Mouse (Mus musculus): ENCODE measurements around the gene Klhdc8a. TPM values are rescaled to one million over a fixed set of nuclear protein-coding genes. Genes with fewer than 3 reads are reported as not detected.
A peak's percentile ranks its signal among the peaks of the same experiment; 100 is the strongest.
"Not testable (repeated sequence)": the region's sequence is repeated elsewhere in the genome, so short reads cannot be mapped to it uniquely, and the experiment has no call there.

The Klhdc8a gene
- polyA plus RNA-seq, 1 experiment from 2014 or later, result 0.11 TPM

DNA sequence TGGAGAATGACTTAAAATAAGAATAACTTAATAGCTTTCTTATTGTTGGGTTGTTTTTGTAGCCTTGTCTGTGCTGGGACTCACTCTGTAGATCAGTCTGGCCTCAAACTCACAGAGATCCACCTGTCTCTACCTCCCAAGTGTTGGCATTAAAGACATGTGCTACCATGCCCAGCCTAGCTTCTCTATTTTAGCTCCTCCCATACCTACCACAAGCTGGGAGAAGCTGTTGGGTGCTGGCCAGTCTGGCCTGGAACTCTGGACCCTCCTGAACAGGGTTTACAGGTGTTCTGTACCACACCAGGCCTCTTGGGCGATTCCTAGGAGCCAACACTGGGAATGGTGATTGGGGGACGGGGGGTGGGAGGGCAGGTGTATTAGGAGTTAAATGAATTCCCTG lies 44.8 kb downstream of the Klhdc8a start:
- 52% methylated on average over 2 of the region's 2 CpGs for WGBS (ENCODE audit: insufficient replicate concordance)
- no peak overlapping the region for H3K27ac ChIP-seq (ENCODE audit: low read length)
- ATAC-seq (ENCODE audit: low read depth), result no peak

DNA sequence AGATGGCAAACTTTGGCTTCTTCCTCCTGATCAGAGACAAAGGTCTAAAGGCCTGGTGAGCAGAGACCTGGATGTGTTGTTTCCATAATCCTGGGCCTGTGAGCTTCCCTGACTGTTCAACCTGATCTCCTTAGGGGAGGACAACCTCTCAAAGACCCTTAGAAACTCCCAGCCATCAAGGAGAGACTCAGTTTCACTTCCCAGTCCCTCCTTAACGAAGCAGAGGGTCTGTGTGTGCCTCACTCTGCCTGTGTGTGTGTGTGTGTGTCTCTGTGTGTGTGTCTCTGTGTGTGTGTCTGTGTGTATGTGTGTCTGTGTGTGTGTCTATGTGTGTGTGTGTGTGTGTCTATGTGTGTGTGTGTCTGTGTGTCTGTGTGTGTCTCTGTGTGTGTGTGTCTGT lies 45.2 kb downstream of the Klhdc8a start:
- no peaks in the 10 kb centered on the region for H3K27me3 ChIP-seq (ENCODE audit: control insufficient read depth, insufficient read depth, low read depth, low read length)
- no peaks in the 10 kb centered on the region for H3K36me3 ChIP-seq (ENCODE audit: control insufficient read depth, insufficient read depth)
- WGBS (ENCODE audit: insufficient replicate concordance), result 81% methylated on average over 1 of the region's 1 CpGs
- no peak for ATAC-seq (ENCODE audit: low read depth)
- no peak overlapping the region for H3K27ac ChIP-seq (ENCODE audit: low read length)
- no peak overlapping the region for H3K4me3 ChIP-seq (ENCODE audit: low read depth, low read length)
- H3K9me3 ChIP-seq (replicated peaks; ENCODE audit: control insufficient read depth, low read length), result no peaks in the 10 kb centered on the region
- peaks cover 10% of the 10 kb centered on the region for H3K4me1 ChIP-seq (ENCODE audit: control insufficient read depth, low read depth, low read length)
- H3K4me2 ChIP-seq (ENCODE audit: low read depth, low read length), result no peak overlapping the region
- no peak overlapping the region for H3K9ac ChIP-seq (ENCODE audit: low read depth, low read length)

More for the DNA sequence above, 44.8 kb downstream of the Klhdc8a start:
- Histone ChIP-seq H3K4me2 (ENCODE audit: low read depth, low read length) (no peak overlapping the region), H3K9ac (ENCODE audit: low read depth, low read length) (no peak overlapping the region), H3K9me3 (replicated peaks; ENCODE audit: control insufficient read depth, low read length) (no peaks in the 10 kb centered on the region), H3K36me3 (ENCODE audit: control insufficient read depth, insufficient read depth) (no peaks in the 10 kb centered on the region), H3K27me3 (ENCODE audit: control insufficient read depth, insufficient read depth, low read depth, low read length) (no peaks in the 10 kb centered on the region), H3K4me3 (ENCODE audit: low read depth, low read length) (no peak overlapping the region), H3K4me1 (ENCODE audit: control insufficient read depth, low read depth, low read length) (peaks cover 12% of the 10 kb centered on the region)

DNA sequence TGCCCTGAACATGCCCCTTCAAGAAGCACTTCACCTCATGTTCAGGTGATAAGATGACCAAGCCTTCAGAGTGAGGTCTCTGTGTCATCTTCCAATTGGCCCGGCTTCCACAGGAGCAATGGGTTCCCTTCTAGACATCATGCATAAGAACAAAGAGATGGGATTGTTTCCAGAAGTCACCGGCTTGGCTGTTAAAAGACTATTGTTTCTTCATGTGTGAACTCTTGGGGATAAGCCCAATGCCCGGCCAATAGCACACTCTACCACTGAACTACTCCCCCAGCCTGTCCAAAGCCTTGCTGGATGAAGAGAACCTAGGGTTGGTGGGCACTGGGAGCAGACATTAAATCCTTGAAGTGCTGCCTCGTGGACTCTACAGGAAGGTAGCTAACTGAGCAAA lies 47.1 kb downstream of the Klhdc8a start:
- no peak for ATAC-seq (ENCODE audit: low read depth)
- H3K4me2 ChIP-seq (ENCODE audit: low read depth, low read length), result no peak overlapping the region
- WGBS (ENCODE audit: insufficient replicate concordance), result 59% methylated on average over 4 of the region's 4 CpGs
- H3K27ac ChIP-seq (ENCODE audit: low read length), result no peak overlapping the region
- H3K4me1 ChIP-seq (ENCODE audit: control insufficient read depth, low read depth, low read length), result peaks cover 10% of the 10 kb centered on the region
- no peaks in the 10 kb centered on the region for H3K27me3 ChIP-seq (ENCODE audit: control insufficient read depth, insufficient read depth, low read depth, low read length)
- no peaks in the 10 kb centered on the region; the same call in 1 of the 2 replicates for H3K9me3 ChIP-seq (replicated peaks; ENCODE audit: control insufficient read depth, low read length)
- H3K36me3 ChIP-seq (ENCODE audit: control insufficient read depth, insufficient read depth), result no peaks in the 10 kb centered on the region
- no peak overlapping the region for H3K9ac ChIP-seq (ENCODE audit: low read depth, low read length)
- H3K4me3 ChIP-seq (ENCODE audit: low read depth, low read length), result no peak overlapping the region

DNA sequence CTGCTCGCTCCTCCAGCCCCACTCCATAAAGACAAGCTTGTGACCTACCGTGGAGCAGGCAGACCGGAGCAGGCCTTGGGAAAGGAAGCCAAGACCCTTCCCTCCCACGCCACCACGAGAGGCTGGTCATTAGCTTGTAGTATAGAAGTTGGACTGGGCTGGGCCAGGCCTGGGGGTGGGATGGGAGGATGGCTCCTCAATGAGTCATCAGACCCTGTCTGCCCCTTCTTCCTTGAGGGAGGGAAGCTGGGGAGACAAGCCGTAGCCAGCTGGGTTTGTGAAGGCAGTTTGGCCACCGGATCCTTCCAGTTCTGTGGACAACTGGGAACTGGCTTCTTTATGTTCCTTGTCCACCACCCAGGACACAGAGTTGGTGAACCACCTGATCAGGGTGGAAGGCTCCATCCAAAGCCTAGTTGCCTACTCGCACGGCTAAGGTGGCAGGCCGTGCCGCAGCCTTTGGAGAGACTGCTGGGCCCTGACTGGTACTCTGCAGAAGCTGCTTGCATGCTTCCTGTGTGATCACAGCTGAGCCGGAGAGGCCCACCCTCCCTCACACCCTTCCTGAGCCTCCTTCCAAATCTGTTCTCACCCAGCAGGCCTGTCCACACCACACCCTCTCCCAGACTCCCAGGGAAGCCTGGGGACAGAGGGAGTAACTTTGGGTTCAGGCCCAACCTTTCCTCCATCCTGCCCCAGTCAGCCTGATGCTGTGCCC lies 47.9 kb downstream of the Klhdc8a start:
- Histone ChIP-seq H3K4me1 (ENCODE audit: control insufficient read depth, low read depth, low read length) (peaks cover 10% of the 10 kb centered on the region), H3K27me3 (ENCODE audit: control insufficient read depth, insufficient read depth, low read depth, low read length) (no peaks in the 10 kb centered on the region), H3K9me3 (replicated peaks; ENCODE audit: control insufficient read depth, low read length) (peaks cover 5% of the 10 kb centered on the region), H3K36me3 (ENCODE audit: control insufficient read depth, insufficient read depth) (no peaks in the 10 kb centered on the region), H3K9ac (ENCODE audit: low read depth, low read length) (no peak overlapping the region), H3K4me3 (ENCODE audit: low read depth, low read length) (no peak overlapping the region), H3K4me2 (ENCODE audit: low read depth, low read length) (no peak overlapping the region), H3K27ac (ENCODE audit: low read length) (no peak overlapping the region)
- ATAC-seq (ENCODE audit: low read depth), result peak; percentile 53
- WGBS (ENCODE audit: insufficient replicate concordance), result 65% methylated on average over 12 of the region's 12 CpGs

DNA sequence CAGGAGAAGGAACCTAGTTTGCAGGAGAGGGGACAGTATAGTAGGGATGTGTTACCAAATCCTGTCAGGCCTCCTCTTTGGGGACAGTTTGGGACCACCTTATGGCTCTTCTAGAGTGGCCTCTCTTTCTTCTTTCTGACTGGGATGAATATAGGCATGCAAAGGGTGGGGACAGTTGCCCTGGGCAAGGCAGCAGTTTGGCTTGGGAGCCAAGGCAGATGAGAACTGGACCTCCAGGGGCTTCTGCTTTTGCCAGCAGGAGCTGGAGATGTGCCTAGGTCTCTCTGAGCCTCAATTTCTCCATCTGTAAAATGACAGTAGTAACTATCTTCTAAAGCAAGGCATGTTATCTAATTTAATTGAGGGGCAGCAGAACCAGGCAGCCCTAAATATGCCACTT lies 48.5 kb downstream of the Klhdc8a start:
- H3K36me3 ChIP-seq (ENCODE audit: control insufficient read depth, insufficient read depth), result no peaks in the 10 kb centered on the region
- H3K27me3 ChIP-seq (ENCODE audit: control insufficient read depth, insufficient read depth, low read depth, low read length), result no peaks in the 10 kb centered on the region
- H3K4me1 ChIP-seq (ENCODE audit: control insufficient read depth, low read depth, low read length), result peaks cover 8% of the 10 kb centered on the region
- H3K4me2 ChIP-seq (ENCODE audit: low read depth, low read length), result no peak overlapping the region
- no peak overlapping the region for H3K4me3 ChIP-seq (ENCODE audit: low read depth, low read length)
- no peak overlapping the region for H3K9ac ChIP-seq (ENCODE audit: low read depth, low read length)
- peaks cover 5% of the 10 kb centered on the region for H3K9me3 ChIP-seq (replicated peaks; ENCODE audit: control insufficient read depth, low read length)
- ATAC-seq (ENCODE audit: low read depth), result no peak
- H3K27ac ChIP-seq (ENCODE audit: low read length), result no peak overlapping the region

DNA sequence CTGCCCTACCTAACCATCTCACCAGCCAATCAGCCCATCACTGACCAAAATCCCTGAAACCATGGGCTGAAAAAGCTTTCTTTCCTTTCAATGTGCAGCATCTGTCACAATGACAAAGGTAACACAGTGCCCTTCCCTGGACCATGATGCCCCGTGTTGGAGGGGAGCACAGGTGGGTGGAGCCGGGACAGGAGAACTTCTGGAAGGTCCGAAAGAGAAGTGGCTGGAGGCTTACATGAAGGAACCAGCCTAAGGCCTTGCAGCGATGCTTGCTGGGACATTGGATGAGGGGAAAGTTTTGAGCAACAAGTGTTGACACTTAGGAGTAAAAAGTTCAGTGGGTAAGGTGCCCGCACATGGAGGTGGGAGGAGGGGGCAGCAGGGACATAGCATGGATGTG lies 50.0 kb downstream of the Klhdc8a start:
- 63% methylated on average over 5 of the region's 5 CpGs for WGBS (ENCODE audit: insufficient replicate concordance)
- ATAC-seq (ENCODE audit: low read depth), result no peak
- H3K9me3 ChIP-seq (replicated peaks; ENCODE audit: control insufficient read depth, low read length), result peaks cover 5% of the 10 kb centered on the region
- H3K4me3 ChIP-seq (ENCODE audit: low read depth, low read length), result no peak overlapping the region
- no peak overlapping the region for H3K4me2 ChIP-seq (ENCODE audit: low read depth, low read length)
- H3K27ac ChIP-seq (ENCODE audit: low read length), result no peak overlapping the region
- H3K4me1 ChIP-seq (ENCODE audit: control insufficient read depth, low read depth, low read length), result no peaks in the 10 kb centered on the region; the same call in 1 of the 2 replicates
- no peaks in the 10 kb centered on the region for H3K27me3 ChIP-seq (ENCODE audit: control insufficient read depth, insufficient read depth, low read depth, low read length)
- H3K36me3 ChIP-seq (ENCODE audit: control insufficient read depth, insufficient read depth), result no peaks in the 10 kb centered on the region
- H3K9ac ChIP-seq (ENCODE audit: low read depth, low read length), result no peak overlapping the region

DNA sequence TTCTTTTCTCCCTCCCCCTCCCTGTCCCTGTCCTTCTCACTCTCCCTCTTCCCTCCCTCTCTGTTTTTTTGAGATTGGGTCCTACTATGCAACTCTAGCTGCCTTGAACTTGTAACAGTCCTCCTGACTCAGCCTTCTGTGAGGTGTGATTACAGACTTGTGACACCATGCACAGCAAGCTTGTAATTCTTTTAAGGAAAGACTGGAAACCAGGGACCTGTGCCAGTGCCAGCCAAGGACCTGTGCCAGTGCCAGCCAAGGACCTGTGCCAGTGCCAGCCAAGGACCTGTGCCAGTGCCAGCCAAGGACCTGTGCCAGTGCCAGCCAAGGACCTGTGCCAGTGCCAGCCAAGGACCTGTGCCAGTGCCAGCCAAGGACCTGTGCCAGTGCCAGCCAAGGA lies 50.6 kb downstream of the Klhdc8a start:
- not testable (repeated sequence) for H3K27me3 ChIP-seq (ENCODE audit: control insufficient read depth, insufficient read depth, low read depth, low read length); H3K4me1 ChIP-seq (ENCODE audit: control insufficient read depth, low read depth, low read length); H3K36me3 ChIP-seq (ENCODE audit: control insufficient read depth, insufficient read depth); H3K4me2 ChIP-seq (ENCODE audit: low read depth, low read length); ATAC-seq (ENCODE audit: low read depth); H3K9me3 ChIP-seq (replicated peaks; ENCODE audit: control insufficient read depth, low read length); H3K27ac ChIP-seq (ENCODE audit: low read length); H3K4me3 ChIP-seq (ENCODE audit: low read depth, low read length); H3K9ac ChIP-seq (ENCODE audit: low read depth, low read length)

DNA sequence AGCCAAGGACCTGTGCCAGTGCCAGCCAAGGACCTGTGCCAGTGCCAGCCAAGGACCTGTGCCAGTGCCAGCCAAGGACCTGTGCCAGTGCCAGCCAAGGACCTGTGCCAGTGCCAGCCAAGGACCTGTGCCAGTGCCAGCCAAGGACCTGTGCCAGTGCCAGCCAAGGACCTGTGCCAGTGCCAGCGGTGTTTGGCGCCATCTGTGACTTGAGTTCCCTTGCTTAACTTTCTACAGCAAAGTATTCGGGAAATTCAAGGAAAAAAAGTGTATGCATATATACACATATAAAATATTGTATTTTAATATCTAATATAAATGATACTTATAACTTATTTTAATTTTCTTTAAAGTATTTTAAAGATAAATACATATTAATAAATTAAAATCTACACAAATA lies 51.2 kb downstream of the Klhdc8a start:
- not testable (repeated sequence) for H3K4me2 ChIP-seq (ENCODE audit: low read depth, low read length); H3K9me3 ChIP-seq (replicated peaks; ENCODE audit: control insufficient read depth, low read length); H3K27me3 ChIP-seq (ENCODE audit: control insufficient read depth, insufficient read depth, low read depth, low read length); H3K9ac ChIP-seq (ENCODE audit: low read depth, low read length); H3K36me3 ChIP-seq (ENCODE audit: control insufficient read depth, insufficient read depth); H3K4me1 ChIP-seq (ENCODE audit: control insufficient read depth, low read depth, low read length); H3K4me3 ChIP-seq (ENCODE audit: low read depth, low read length); H3K27ac ChIP-seq (ENCODE audit: low read length); ATAC-seq (ENCODE audit: low read depth)
- 83% methylated on average over 3 of the region's 3 CpGs for WGBS (ENCODE audit: insufficient replicate concordance)

DNA sequence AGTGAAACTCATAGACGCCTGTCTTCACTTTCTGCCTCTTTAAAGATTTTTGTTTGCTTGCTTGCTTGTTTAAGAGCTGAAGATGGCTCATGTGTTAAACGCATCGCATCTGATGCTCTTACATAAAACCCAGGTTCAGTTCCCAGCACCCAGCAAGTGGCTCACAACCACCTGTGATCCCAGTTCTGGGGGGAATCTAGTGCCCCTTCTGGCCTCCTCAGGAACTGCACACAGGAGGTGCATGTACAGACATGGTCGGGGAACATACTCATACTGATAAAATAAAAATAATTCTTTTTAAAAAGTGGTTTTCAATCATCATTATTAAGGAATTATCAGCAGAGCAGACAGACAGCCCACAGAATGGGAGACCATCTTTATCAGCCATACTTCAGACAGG lies 52.6 kb downstream of the Klhdc8a start:
- Histone ChIP-seq H3K36me3 (ENCODE audit: control insufficient read depth, insufficient read depth) (peaks cover 16% of the 10 kb centered on the region), H3K9ac (ENCODE audit: low read depth, low read length) (no peak overlapping the region), H3K9me3 (replicated peaks; ENCODE audit: control insufficient read depth, low read length) (peaks cover 5% of the 10 kb centered on the region), H3K4me2 (ENCODE audit: low read depth, low read length) (no peak overlapping the region), H3K4me3 (ENCODE audit: low read depth, low read length) (no peak overlapping the region), H3K27ac (ENCODE audit: low read length) (no peak overlapping the region), H3K27me3 (ENCODE audit: control insufficient read depth, insufficient read depth, low read depth, low read length) (no peaks in the 10 kb centered on the region), H3K4me1 (ENCODE audit: control insufficient read depth, low read depth, low read length) (peaks cover 5% of the 10 kb centered on the region; the same call in 1 of the 2 replicates)
- no peak for ATAC-seq (ENCODE audit: low read depth)
- 81% methylated on average over 4 of the region's 4 CpGs for WGBS (ENCODE audit: insufficient replicate concordance)

Measured in liver, embryonic 16.5 days (tissue).